Mouse (Mus musculus): ENCODE measurements around the gene Dsp. TPM values are rescaled to one million over a fixed set of nuclear protein-coding genes. Genes with fewer than 3 reads are reported as not detected.

Gene Dsp
- 12.8 and 13.2 TPM in 2 replicates for polyA plus RNA-seq (2014; fragmentation: Nextera tagmentation; extraction: Ambion mirVana)

DNA sequence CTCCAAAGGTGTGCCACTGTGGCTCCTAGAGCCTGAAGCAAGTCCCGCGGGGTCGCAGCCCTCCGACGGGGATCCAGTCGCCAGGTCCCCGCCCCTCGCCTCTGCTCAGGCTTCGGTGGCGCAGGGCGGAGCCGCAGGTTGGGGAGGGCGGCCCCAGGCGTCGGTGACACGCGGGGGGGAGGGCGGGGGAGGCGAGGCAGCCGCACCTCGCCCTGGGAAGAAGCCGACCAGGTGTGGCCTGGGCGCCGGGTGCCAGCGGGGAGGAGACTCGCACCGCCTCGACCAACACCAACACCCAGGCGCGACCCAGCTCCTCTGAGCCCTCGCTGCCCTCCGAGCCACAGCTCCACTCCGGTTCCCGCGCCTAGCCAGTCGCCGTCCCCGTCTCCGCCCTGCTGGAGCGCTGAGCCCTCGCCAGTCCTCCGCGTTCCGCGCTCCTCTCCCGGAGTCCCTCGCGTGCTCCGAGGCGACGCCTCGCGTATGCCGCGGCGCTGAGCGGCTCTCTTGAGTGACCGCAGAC, at the start of gene Dsp:
Gene Dsp (plus strand): TSS at position 226 of the 520 bp plus-strand sequence.
- Histone ChIP-seq H3K4me2 (ENCODE audit: low read length) (peak within 1 kb of the TSS; percentile 84), H3K9me3 (ENCODE audit: control insufficient read depth, low read length) (no peaks in the 10 kb centered on the region), H3K4me1 (replicated peaks; ENCODE audit: control insufficient read depth, insufficient read depth, low read length) (peaks cover 8% of the 10 kb centered on the region), H3K27ac (ENCODE audit: low read depth) (peak within 1 kb of the TSS; percentile 65; the same call in 1 of the 2 replicates), H3K36me3 (ENCODE audit: control insufficient read depth, insufficient read depth, low read length) (no peaks in the 10 kb centered on the region), H3K9ac (ENCODE audit: low read length) (peak within 1 kb of the TSS; percentile 56), H3K27me3 (replicated peaks; ENCODE audit: control insufficient read depth, insufficient read depth, low read length) (peaks cover 19% of the 10 kb centered on the region), H3K4me3 (ENCODE audit: low read depth, low read length) (peak within 1 kb of the TSS; percentile 46)
- DNase-seq (ENCODE audit: low spot score), result peak; percentile 85
- ATAC-seq (replicated peaks; ENCODE audit: low FRiP score, low TSS enrichment, low read depth), result peak; percentile 72
- WGBS, result under 1% methylated on average over 50 of the region's 58 CpGs

DNA sequence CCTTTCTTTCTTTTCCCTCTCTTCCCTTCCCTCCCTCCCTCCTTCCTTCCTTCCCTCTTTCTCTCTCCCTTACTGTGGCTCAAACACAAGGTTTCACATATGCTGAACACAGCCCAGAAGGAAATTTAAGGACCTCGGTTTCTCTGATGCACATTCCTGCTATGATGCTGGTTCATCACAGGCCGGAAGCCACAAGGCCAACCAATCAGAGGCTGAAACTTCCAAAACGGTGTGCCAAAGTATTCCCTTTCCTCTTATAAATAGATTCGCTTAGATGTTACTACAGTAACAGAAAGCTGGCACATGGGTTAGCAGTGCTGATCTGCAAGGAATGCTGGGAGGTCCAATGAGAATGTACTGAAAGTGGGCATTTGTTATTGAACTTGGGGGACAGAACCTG, 47.7 kb upstream of the Dsp start:
- Histone ChIP-seq H3K9ac (ENCODE audit: low read length) (no peak overlapping the region), H3K36me3 (ENCODE audit: control insufficient read depth, insufficient read depth, low read length) (no peaks in the 10 kb centered on the region), H3K27ac (ENCODE audit: low read depth) (no peak overlapping the region), H3K4me2 (ENCODE audit: low read length) (no peak overlapping the region), H3K4me1 (replicated peaks; ENCODE audit: control insufficient read depth, insufficient read depth, low read length) (no peaks in the 10 kb centered on the region), H3K9me3 (ENCODE audit: control insufficient read depth, low read length) (no peaks in the 10 kb centered on the region), H3K4me3 (ENCODE audit: low read depth, low read length) (no peak overlapping the region), H3K27me3 (replicated peaks; ENCODE audit: control insufficient read depth, insufficient read depth, low read length) (no peaks in the 10 kb centered on the region)
- 50% methylated on average over 4 of the region's 4 CpGs for WGBS
- ATAC-seq (replicated peaks; ENCODE audit: low FRiP score, low TSS enrichment, low read depth) (no peak), DNase-seq (ENCODE audit: low spot score) (no peak)

DNA sequence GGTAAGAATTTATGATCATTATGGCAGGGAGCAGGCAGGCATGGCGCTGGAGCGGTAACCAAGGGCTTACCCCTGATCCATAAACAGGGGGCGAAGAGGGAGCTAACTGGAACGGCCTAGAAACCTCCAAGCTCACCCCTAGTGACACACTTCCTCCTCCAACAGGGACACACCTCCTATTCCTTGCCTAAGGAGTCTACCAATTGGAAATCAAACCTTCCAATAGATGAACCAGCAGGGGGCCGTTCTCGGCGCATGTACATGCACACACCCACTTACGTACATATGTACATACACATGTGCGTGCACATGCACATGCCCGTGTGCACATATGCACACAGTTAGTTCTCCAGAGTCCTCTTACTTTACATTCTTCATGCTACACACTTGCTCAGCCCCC, 46.6 kb upstream of the Dsp start:
- H3K36me3 ChIP-seq (ENCODE audit: control insufficient read depth, insufficient read depth, low read length), result no peaks in the 10 kb centered on the region
- no peak overlapping the region for H3K9ac ChIP-seq (ENCODE audit: low read length)
- no peak for ATAC-seq (replicated peaks; ENCODE audit: low FRiP score, low TSS enrichment, low read depth)
- no peak overlapping the region for H3K27ac ChIP-seq (ENCODE audit: low read depth)
- H3K4me1 ChIP-seq (replicated peaks; ENCODE audit: control insufficient read depth, insufficient read depth, low read length), result no peaks in the 10 kb centered on the region
- H3K4me3 ChIP-seq (ENCODE audit: low read depth, low read length), result no peak overlapping the region
- H3K4me2 ChIP-seq (ENCODE audit: low read length), result no peak overlapping the region
- H3K27me3 ChIP-seq (replicated peaks; ENCODE audit: control insufficient read depth, insufficient read depth, low read length), result no peaks in the 10 kb centered on the region
- DNase-seq (ENCODE audit: low spot score), result no peak
- 90% methylated on average over 10 of the region's 10 CpGs for WGBS
- H3K9me3 ChIP-seq (ENCODE audit: control insufficient read depth, low read length), result no peaks in the 10 kb centered on the region

DNA sequence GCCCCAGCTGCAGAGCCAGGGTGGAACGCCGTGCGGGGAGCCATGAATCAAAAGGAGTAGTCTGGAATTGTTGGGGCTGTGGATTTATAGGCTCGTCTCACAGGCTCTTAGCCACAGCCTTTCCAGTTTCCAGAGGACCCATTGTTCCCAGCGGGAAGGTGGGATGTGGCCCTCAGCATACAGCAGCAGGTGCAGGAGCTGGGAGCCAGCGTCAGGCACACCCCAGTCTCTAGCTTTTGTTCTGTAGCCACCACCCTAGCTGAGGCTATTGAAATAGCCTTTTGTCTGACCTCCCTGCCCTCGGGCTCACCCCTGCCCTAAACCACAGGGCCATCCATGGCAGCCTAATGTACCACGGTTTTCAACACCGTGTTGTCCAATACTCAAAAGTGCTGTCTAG, 42.0 kb upstream of the Dsp start:
- Histone ChIP-seq H3K27me3 (replicated peaks; ENCODE audit: control insufficient read depth, insufficient read depth, low read length) (no peaks in the 10 kb centered on the region), H3K4me2 (ENCODE audit: low read length) (no peak overlapping the region), H3K9me3 (ENCODE audit: control insufficient read depth, low read length) (no peaks in the 10 kb centered on the region), H3K9ac (ENCODE audit: low read length) (no peak overlapping the region), H3K27ac (ENCODE audit: low read depth) (no peak overlapping the region), H3K4me3 (ENCODE audit: low read depth, low read length) (no peak overlapping the region), H3K4me1 (replicated peaks; ENCODE audit: control insufficient read depth, insufficient read depth, low read length) (no peaks in the 10 kb centered on the region), H3K36me3 (ENCODE audit: control insufficient read depth, insufficient read depth, low read length) (no peaks in the 10 kb centered on the region)
- DNase-seq (ENCODE audit: low spot score), result no peak
- ATAC-seq (replicated peaks; ENCODE audit: low FRiP score, low TSS enrichment, low read depth), result no peak
- WGBS, result 82% methylated on average over 9 of the region's 9 CpGs

DNA sequence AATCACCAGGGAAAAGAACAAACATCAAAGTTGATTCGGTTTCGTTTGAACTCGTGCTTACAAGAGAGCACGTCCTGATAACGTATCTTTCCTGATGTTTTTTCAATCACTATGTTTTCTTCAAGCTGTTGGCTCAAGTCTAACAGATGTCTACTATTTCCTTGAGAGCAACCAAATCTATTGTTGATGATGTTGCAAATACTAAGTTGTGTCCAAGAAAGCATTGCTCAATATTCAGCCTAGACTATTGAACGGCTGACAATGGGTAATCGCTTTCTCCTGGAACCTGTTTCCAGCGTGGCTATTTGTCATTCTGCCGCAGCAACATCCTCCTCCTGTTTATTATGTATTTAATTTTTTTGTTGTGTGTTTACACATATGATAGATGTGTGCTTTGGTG, 28.8 kb upstream of the Dsp start:
- no peaks in the 10 kb centered on the region for H3K27me3 ChIP-seq (replicated peaks; ENCODE audit: control insufficient read depth, insufficient read depth, low read length)
- 81% methylated on average over 9 of the region's 9 CpGs for WGBS
- DNase-seq (ENCODE audit: low spot score) (no peak), ATAC-seq (replicated peaks; ENCODE audit: low FRiP score, low TSS enrichment, low read depth) (no peak)
- H3K27ac ChIP-seq (ENCODE audit: low read depth), result no peak overlapping the region
- H3K4me3 ChIP-seq (ENCODE audit: low read depth, low read length), result no peak overlapping the region
- no peak overlapping the region for H3K9ac ChIP-seq (ENCODE audit: low read length)
- H3K36me3 ChIP-seq (ENCODE audit: control insufficient read depth, insufficient read depth, low read length), result no peaks in the 10 kb centered on the region
- no peak overlapping the region for H3K4me2 ChIP-seq (ENCODE audit: low read length)
- H3K9me3 ChIP-seq (ENCODE audit: control insufficient read depth, low read length), result no peaks in the 10 kb centered on the region
- 0 out of 2 replicates have a peak, but pooled peaks cover 5% of the 10 kb centered on the region for H3K4me1 ChIP-seq (replicated peaks; ENCODE audit: control insufficient read depth, insufficient read depth, low read length)

DNA sequence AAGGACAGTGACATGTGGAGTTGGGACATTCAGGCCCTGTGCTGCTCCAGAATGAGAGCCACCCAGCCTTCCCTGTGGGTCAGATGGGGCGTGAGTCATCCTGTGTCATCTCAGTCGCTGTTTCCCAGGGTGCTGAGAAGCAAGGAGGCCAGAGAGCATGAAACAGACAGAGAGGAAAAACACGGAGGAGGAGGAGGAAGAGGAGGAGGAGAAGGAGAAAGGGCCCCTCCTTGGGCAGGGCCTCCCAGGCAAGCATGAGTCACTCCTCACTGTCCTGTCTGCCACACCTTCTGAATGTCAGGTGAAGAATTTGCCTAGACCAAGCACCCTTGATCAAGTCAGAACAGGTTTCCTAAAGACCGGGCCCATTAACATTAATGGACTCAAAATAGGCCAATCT, 27.4 kb upstream of the Dsp start:
- DNase-seq (ENCODE audit: low spot score), result no peak
- 0 out of 2 replicates have a peak, but pooled peaks have one; percentile 32 for ATAC-seq (replicated peaks; ENCODE audit: low FRiP score, low TSS enrichment, low read depth)
- H3K9ac ChIP-seq (ENCODE audit: low read length), result no peak overlapping the region
- no peaks in the 10 kb centered on the region for H3K36me3 ChIP-seq (ENCODE audit: control insufficient read depth, insufficient read depth, low read length)
- no peaks in the 10 kb centered on the region for H3K9me3 ChIP-seq (ENCODE audit: control insufficient read depth, low read length)
- H3K4me2 ChIP-seq (ENCODE audit: low read length), result no peak overlapping the region
- no peak overlapping the region for H3K4me3 ChIP-seq (ENCODE audit: low read depth, low read length)
- WGBS, result 66% methylated on average over 4 of the region's 4 CpGs
- H3K27ac ChIP-seq (ENCODE audit: low read depth), result no peak overlapping the region
- H3K27me3 ChIP-seq (replicated peaks; ENCODE audit: control insufficient read depth, insufficient read depth, low read length), result no peaks in the 10 kb centered on the region
- H3K4me1 ChIP-seq (replicated peaks; ENCODE audit: control insufficient read depth, insufficient read depth, low read length), result 0 out of 2 replicates have a peak, but pooled peaks cover 5% of the 10 kb centered on the region

DNA sequence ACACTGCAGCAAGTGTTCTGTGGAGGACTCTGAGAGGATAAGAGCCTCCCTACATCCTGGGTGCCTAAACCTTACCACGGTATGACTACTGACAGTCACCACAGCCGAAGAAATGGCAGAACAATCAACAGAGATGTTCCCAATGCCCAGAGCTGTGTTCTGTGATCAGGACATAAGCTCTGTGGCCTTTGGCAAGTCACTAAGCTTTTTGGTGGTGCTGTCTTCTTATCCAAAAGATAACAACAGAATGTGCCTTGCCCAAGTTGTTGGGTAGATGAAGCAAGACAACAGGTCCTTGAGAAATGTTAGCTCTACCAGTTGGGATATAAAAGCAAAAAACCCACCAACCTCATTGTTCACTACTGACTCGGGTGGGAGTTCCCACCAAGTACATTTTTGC, 23.4 kb upstream of the Dsp start:
- H3K9ac ChIP-seq (ENCODE audit: low read length), result no peak overlapping the region
- ATAC-seq (replicated peaks; ENCODE audit: low FRiP score, low TSS enrichment, low read depth), result no peak
- no peak overlapping the region for H3K4me2 ChIP-seq (ENCODE audit: low read length)

DNA sequence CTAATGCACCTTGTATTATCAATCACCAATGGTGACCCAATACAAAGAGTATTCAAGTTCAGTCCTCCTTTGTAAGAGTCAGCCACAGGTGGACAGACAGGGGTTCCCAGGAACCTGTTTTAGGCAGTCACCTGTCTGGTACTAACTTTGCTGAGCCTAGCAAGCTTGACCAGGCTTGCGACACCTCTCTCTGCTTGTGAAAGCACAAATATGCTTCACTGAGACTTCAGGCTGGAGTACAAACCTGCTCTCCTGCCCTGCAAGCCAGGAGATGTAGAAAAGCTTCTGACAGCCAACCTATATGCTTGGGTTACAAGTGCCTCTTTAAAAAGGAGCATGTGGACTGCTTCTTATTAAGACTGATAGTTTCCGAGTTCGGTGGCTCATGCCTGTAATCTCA, 22.8 kb upstream of the Dsp start:
- ATAC-seq (replicated peaks; ENCODE audit: low FRiP score, low TSS enrichment, low read depth), result no peak
- WGBS, result 57% methylated on average over 3 of the region's 3 CpGs
- Histone ChIP-seq H3K4me3 (ENCODE audit: low read depth, low read length) (no peak overlapping the region), H3K27me3 (replicated peaks; ENCODE audit: control insufficient read depth, insufficient read depth, low read length) (no peaks in the 10 kb centered on the region), H3K36me3 (ENCODE audit: control insufficient read depth, insufficient read depth, low read length) (no peaks in the 10 kb centered on the region), H3K4me2 (ENCODE audit: low read length) (no peak overlapping the region), H3K4me1 (replicated peaks; ENCODE audit: control insufficient read depth, insufficient read depth, low read length) (0 out of 2 replicates have a peak, but pooled peaks cover 5% of the 10 kb centered on the region), H3K27ac (ENCODE audit: low read depth) (no peak overlapping the region), H3K9me3 (ENCODE audit: control insufficient read depth, low read length) (no peaks in the 10 kb centered on the region), H3K9ac (ENCODE audit: low read length) (no peak overlapping the region)
- no peak for DNase-seq (ENCODE audit: low spot score)

More for the DNA sequence above, 23.4 kb upstream of the Dsp start:
- H3K27ac ChIP-seq (ENCODE audit: low read depth), result no peak overlapping the region
- no peak for DNase-seq (ENCODE audit: low spot score)
- WGBS, result 91% methylated on average over 3 of the region's 3 CpGs
- H3K36me3 ChIP-seq (ENCODE audit: control insufficient read depth, insufficient read depth, low read length), result no peaks in the 10 kb centered on the region
- no peaks in the 10 kb centered on the region for H3K9me3 ChIP-seq (ENCODE audit: control insufficient read depth, low read length)
- H3K4me3 ChIP-seq (ENCODE audit: low read depth, low read length), result no peak overlapping the region
- H3K4me1 ChIP-seq (replicated peaks; ENCODE audit: control insufficient read depth, insufficient read depth, low read length), result 0 out of 2 replicates have a peak, but pooled peaks cover 5% of the 10 kb centered on the region
- H3K27me3 ChIP-seq (replicated peaks; ENCODE audit: control insufficient read depth, insufficient read depth, low read length), result no peaks in the 10 kb centered on the region

DNA sequence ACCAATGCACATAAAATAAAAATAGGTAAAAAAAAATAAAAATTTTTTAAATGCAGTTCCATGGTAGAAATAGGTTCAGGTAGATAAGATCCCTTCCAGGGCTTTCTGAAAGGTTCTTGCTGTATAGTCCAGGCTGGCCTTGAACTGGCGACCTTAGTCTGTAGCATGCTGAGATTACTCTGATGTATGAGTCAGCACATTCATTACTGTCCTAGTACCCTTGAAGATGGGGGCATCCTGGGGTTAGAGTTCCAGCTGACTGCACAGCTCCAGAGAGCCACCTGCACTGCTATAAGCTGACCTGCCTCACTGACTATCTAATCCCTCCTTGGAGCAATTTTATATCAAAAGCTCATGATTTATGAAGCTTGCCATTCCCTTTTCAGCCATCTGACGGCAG, 21.6 kb upstream of the Dsp start:
- Histone ChIP-seq H3K4me2 (ENCODE audit: low read length) (no peak overlapping the region), H3K9ac (ENCODE audit: low read length) (no peak overlapping the region), H3K4me3 (ENCODE audit: low read depth, low read length) (no peak overlapping the region), H3K36me3 (ENCODE audit: control insufficient read depth, insufficient read depth, low read length) (no peaks in the 10 kb centered on the region), H3K9me3 (ENCODE audit: control insufficient read depth, low read length) (no peaks in the 10 kb centered on the region), H3K4me1 (replicated peaks; ENCODE audit: control insufficient read depth, insufficient read depth, low read length) (0 out of 2 replicates have a peak, but pooled peaks cover 5% of the 10 kb centered on the region), H3K27ac (ENCODE audit: low read depth) (no peak overlapping the region), H3K27me3 (replicated peaks; ENCODE audit: control insufficient read depth, insufficient read depth, low read length) (no peaks in the 10 kb centered on the region)
- ATAC-seq (replicated peaks; ENCODE audit: low FRiP score, low TSS enrichment, low read depth) (no peak), DNase-seq (ENCODE audit: low spot score) (no peak)
- WGBS, result 91% methylated on average over 2 of the region's 2 CpGs
